Mouse (Mus musculus): ENCODE measurements around the gene Aspg.

The Aspg gene

GRCm38 (mm10) chr12:112106541-112106971, at the start of gene Aspg:
Aspg (plus strand) TSS chr12:112106679.
- peak; percentile 84 for DNase-seq (ENCODE audit: low read depth, low spot score)

- peak; percentile 78 for DNase-seq (ENCODE audit: low read depth, low spot score)
These were observed 28.8 kb upstream of the Aspg start for GRCm38 (mm10) chr12:112077651-112078050.

- no peak for DNase-seq (ENCODE audit: low read depth, low spot score)
These were observed 26.6 kb upstream of the Aspg start for GRCm38 (mm10) chr12:112079911-112080310.

- DNase-seq (ENCODE audit: low read depth, low spot score): no peak
These were observed 25.6 kb upstream of the Aspg start for GRCm38 (mm10) chr12:112080911-112081310.

GRCm38 (mm10) chr12:112082241-112082640, 24.2 kb upstream of the Aspg start:
- DNase-seq (ENCODE audit: low read depth, low spot score): no peak

- DNase-seq (ENCODE audit: low read depth, low spot score): no peak
These were observed 20.2 kb upstream of the Aspg start for GRCm38 (mm10) chr12:112086250-112086649.

- no peak for DNase-seq (ENCODE audit: low read depth, low spot score)
These were observed 19.8 kb upstream of the Aspg start for GRCm38 (mm10) chr12:112086726-112087125.

GRCm38 (mm10) chr12:112088609-112089324, 17.7 kb upstream of the Aspg start:
- no peak for DNase-seq (ENCODE audit: low read depth, low spot score)

GRCm38 (mm10) chr12:112091054-112091453, 15.4 kb upstream of the Aspg start:
- peak; percentile 83 for DNase-seq (ENCODE audit: low read depth, low spot score)

- DNase-seq (ENCODE audit: low read depth, low spot score): no peak
These were observed 12.1 kb upstream of the Aspg start for GRCm38 (mm10) chr12:112094261-112094880.

- no peak for DNase-seq (ENCODE audit: low read depth, low spot score)
These were observed 10.3 kb upstream of the Aspg start for GRCm38 (mm10) chr12:112096051-112096732.

GRCm38 (mm10) chr12:112096733-112097117, 9.8 kb upstream of the Aspg start:
- DNase-seq (ENCODE audit: low read depth, low spot score): no peak

- DNase-seq (ENCODE audit: low read depth, low spot score): no peak
These were observed 6.4 kb upstream of the Aspg start for GRCm38 (mm10) chr12:112100106-112100505.

GRCm38 (mm10) chr12:112101045-112101444, 5.4 kb upstream of the Aspg start:
- DNase-seq (ENCODE audit: low read depth, low spot score): no peak

- no peak for DNase-seq (ENCODE audit: low read depth, low spot score)
These were observed 3.3 kb upstream of the Aspg start for GRCm38 (mm10) chr12:112103179-112103578.

GRCm38 (mm10) chr12:112104890-112105289, 1.6 kb upstream of the Aspg start:
- no peak for DNase-seq (ENCODE audit: low read depth, low spot score)

GRCm38 (mm10) chr12:112107685-112108084, 1.2 kb downstream of the Aspg start:
- DNase-seq (ENCODE audit: low read depth, low spot score): no peak

GRCm38 (mm10) chr12:112108696-112109445, 2.4 kb downstream of the Aspg start:
- no peak for DNase-seq (ENCODE audit: low read depth, low spot score)

GRCm38 (mm10) chr12:112109701-112110100, 3.2 kb downstream of the Aspg start:
- no peak for DNase-seq (ENCODE audit: low read depth, low spot score)

GRCm38 (mm10) chr12:112111323-112111722, 4.8 kb downstream of the Aspg start:
- no peak for DNase-seq (ENCODE audit: low read depth, low spot score)

GRCm38 (mm10) chr12:112112235-112112634, 5.8 kb downstream of the Aspg start:
- no peak for DNase-seq (ENCODE audit: low read depth, low spot score)

All from ES-CJ7 (cell line).